Mouse (Mus musculus) ovary, postnatal 10 days (tissue): ENCODE results near the gene Robo1.
"Not testable (repeated sequence)": the region's sequence is repeated elsewhere in the genome, so short reads cannot be mapped to it uniquely, and the experiment has no call there.

Experiments
- DNase-seq: peaks from one replicate; pipeline ENCODE4 v3.0.0; 2022; ENCODE audit warnings: low spot score

The Robo1 gene

GRCm38 (mm10) chr16:72444428-72445135 lies 136.5 kb downstream of the Robo1 start:
- DNase-seq = no peak

DNA sequence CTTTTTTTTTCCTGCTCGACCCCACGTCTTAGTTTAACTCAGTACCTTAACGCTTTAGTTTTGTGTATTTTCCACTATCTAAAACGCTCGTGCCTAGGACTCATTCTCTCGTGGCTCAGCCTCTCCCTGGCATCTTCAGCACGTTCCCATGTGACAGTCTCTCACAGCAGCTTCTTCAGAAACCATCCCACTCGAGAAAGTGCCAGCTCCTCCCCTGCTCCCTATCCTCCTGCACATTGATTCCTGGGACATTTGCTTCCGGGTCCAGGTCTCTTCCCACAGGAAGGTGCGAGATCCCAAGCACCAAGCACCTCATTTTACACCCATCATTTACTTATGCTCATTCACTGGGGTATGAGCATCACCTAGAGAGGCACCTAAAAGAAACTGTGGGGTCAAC lies 150.0 kb downstream of the Robo1 start:
- DNase-seq = no peak

GRCm38 (mm10) chr16:72458576-72458975 lies 150.5 kb downstream of the Robo1 start:
- DNase-seq = no peak

DNA sequence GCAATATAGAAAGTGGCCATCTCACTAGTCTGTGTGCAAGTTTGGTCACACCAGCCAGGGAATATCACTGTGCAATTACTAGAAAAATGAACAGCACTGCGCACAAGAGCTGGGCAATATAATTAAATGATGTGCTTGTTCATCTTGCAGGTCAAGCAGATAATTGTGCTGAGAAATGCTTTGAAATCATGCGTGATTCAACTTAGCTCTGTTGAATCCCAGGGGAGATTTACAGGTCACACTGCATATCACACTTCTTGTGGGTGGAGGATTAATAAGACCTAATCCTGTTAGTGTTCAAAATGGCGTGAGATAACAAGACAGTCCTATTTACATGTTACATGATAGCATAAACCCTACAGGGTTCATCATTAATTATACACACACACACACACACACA lies 157.6 kb downstream of the Robo1 start:
- DNase-seq = no peak

DNA sequence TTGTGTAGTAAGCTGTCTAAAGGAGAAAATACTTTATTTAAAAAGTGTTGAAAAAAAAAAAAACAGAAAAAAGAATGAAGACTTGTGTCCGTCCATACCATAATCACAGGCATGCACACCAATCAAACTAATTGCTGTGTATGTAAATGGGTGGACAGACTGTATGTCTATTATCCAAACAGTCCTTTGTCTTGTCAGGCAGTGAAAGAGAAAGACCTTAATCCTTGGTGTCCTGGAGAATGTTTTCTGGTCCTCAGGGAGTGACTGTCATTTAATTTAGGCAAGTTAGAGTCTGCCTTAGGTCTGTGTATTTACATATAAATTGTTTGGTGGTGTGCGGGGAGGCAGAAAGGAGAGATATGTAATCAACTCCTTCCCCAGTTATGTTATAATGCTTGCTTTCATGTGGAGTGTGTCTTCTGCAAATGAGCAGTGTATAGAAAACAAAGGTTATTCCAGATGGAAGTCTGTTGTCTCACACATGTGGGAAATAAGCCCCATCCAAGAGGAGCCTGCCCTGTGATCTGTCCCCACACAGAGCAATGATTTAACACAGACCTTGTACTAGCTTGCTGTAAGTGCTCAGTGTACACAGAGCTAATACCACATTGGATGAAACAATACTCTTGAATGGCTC lies 162.0 kb downstream of the Robo1 start:
- no peak for DNase-seq

DNA sequence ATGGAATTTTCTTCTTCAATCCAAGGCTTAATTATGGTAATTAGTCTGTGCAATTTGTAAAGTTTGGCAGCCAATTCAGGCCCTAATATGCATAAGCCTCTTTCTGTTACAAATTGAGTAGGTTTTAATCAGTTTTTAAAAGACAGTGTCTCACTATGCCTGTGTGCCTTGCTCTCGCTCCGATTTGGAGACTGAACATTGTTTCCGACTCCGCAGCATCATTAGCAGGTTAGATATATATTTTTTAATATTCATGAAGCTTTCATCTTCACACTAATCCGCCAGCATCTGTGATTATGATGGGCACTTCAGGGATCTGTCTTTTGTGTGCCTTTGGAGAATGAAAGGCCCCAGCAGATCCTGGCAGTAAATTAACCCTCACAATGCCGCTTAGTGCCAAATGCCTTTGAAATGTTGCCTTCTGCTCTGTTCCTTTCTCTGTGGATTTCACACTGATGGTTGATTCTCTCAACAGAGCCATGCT lies 202.7 kb downstream of the Robo1 start:
- no peak for DNase-seq

GRCm38 (mm10) chr16:72531337-72531736 lies 223.2 kb downstream of the Robo1 start:
- DNase-seq = no peak

- no peak for DNase-seq
These were observed 225.9 kb downstream of the Robo1 start for GRCm38 (mm10) chr16:72533900-72534571.

GRCm38 (mm10) chr16:72538171-72538570 lies 230.1 kb downstream of the Robo1 start:
- DNase-seq = no peak

DNA sequence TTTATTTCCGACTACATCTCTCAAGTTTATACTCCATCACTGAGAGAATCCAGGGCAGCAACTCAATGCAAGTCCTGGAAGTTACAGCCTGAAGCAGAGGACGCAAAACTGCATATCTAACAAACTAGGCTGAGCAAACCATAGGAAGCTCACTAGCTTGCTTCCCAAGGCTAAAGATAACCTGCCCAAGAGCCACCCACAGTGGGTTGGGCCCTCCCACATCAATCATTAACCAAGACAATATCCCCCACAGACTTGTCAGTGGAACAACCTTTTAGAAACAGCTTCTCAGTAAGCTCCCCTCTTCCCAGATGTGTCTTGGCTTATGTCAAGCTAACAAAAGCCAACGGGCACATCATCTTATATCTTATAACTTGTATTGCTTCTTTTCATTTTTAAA lies 235.8 kb downstream of the Robo1 start:
- DNase-seq = no peak

DNA sequence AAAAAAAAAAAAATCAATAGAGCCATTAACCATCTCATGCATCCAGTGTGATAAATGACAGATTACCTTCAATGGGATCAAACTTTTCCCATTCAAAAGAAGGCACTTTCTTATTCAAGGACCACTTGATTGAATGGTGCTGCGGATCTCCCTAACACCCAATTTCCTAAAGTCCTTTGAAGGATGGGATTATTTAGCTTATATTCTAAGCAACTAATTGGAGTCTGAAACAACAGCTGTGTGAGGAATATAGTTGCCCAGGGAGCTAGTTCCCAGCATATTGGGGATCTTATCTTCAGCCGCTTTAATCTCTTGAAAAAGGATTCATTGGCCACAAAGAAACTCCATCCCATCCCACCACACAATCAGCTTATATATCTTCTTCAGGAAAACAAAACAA lies 236.8 kb downstream of the Robo1 start:
- DNase-seq = no peak

- DNase-seq = no peak
These were observed 243.7 kb downstream of the Robo1 start for GRCm38 (mm10) chr16:72551672-72552243.

DNA sequence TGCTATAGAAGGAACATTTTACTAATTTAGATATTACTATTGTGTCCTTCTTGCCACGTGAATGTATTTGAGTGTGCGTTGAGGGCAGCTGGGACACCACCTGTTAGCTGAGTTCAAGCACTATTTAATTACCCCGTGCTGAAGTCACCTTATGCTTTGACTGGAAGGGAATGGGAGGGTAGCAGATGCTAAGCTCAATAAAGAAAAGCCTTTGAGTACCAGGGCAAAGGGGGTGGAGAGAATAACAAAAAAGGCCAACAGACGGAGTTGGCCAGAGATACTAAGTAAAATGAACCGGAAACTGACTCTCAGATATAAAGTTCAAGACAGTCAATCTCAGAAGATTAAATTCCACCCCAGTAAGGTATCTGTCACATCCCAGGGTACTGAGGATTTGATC lies 245.6 kb downstream of the Robo1 start:
- DNase-seq = no peak

- DNase-seq = not testable (repeated sequence)
These were observed 254.0 kb downstream of the Robo1 start for GRCm38 (mm10) chr16:72562149-72562548.

DNA sequence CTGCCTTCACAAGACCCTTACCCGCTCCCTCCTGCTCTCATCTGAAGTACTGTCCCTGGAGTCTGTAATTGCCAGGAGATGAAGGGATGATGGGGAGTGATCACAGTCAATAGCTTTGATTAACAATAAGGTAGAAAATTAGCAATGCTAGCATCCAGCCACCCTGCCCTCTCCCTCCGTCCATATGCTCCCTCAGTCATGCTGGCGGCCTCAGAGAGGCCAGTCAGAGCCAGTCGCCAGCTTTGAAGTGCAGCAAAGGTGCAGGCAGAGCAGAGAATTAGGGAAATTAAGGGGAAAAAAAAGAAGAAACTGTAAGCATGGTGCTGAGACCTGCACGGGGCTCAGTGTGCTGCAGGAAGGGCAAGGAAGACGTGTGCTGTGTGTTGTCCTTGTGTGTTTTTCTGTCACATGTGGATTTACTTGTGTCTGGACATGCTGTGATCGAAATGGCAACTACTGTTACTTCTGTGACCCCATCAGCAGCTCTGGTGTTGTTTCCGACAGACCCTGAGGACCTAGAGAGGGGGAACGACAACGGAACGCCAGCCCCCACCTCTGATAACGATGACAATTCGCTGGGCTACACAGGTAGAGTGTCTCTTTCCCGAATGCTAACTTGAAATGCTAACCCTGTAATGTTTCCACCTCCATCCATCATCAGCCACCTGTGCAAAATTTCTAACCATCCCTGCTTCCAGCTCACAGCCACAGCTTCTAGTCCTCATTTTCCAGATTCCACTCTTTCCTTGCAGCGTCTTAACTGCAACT lies 255.3 kb downstream of the Robo1 start:
- DNase-seq = no peak

DNA sequence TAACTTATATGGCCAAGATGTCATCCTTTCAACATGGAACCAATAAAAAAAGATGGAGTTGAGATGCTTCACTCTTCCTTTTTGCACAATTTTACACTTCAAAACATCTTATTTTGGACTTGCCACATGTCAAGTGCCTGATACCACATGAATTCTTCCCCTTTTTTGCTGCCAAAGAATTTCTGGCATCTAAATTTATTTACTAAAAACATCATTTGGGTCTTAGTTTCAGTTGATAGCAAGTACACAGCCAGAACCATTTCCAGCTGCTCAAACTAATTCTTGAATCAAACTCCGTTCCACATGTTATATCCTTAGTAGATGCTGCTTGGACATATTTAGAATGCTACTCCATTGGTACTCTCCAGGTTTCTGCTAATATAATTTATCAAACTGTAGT lies 267.1 kb downstream of the Robo1 start:
- DNase-seq = no peak

DNA sequence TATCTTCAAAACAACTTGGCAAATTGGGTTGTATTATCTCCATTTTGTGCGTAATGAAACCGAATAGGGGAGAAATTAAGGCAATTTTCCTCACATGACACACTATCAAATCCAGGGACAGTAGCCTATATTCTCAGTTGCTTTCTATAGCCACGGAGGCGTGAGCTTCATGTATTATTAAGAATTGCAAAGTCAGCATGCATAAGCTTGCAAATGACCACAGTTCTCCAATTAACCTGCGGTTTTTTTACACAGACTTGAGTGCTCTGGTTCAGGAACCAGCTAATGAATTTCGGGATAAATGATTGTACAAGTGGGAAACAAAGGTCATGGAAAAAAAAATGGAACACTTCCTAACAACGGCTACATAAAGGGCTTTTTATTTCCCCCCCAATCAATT lies 268.9 kb downstream of the Robo1 start:
- DNase-seq = no peak

- DNase-seq = no peak
These were observed 276.5 kb downstream of the Robo1 start for GRCm38 (mm10) chr16:72584454-72585159.

DNA sequence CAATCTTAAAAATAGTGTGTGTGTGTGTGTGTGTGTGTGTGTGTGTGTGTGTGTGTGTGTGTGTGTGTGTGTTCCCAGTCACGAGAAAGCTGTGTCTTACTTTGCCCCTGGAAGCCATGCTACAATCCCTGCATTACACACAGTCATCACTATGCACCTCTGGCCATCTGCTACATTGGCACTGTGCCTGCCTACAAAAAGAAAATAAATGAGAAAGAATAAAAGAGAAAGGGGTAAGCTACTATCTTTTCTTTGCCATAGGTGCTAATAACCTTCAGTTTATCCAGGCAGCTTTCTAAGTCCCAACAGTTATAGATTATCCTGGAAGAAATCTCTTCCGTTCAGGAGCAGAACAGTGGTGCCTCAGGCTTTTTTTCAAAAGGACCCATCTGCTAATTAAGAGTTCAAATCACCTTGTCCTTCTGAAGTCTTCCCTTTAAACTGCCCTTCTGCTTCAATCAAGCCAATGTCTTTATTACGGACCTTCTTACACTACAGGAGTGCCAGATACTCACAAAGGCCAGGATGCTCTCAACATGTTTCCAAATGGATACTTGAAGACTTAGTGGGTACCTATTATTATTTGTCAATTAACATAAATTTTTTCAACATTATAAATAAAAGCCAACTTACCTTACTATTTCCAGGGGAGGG lies 277.2 kb downstream of the Robo1 start:
- no peak for DNase-seq

DNA sequence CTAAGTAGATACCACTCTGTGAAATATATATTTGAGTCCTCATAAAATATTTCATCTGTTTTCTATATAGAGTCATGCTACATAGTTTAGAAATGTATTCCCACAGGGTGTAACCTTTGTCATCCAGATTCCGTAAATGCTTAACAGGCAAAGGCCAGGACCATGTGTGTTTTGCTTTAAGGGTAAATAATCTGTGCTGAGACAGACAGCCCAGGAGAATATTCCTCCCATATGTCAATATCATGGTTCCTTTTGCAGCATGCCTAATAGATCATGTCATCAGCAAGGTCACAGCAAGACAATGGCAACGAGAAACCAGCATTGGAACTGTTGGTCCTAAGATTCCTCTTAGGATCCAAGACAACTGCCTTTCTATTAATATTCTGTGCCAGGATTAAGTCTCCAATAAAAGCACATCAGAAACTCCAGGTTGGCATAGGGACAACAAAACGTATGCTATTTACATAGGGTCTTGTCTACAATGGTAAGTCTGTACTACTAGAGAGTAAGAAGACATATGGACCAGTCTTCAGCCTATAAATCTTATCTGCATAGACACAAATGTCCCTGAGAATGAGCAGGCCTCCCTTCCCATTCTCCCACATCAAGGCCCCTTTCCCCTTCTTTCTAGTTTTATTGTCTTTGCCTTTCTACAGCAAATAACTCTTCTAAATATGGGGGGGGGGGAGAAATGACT lies 279.4 kb downstream of the Robo1 start:
- no peak for DNase-seq
